Mouse (Mus musculus) neural tube, embryonic 12.5 days (tissue): ENCODE data around the gene Dpf2. TPM values are rescaled to one million over a fixed set of nuclear protein-coding genes. Genes with fewer than 3 reads are reported as not detected.

Experiments used
- ATAC-seq: fragments of 200-750 bp; cut with Nextera tagmentation; 2 replicates; pipeline ENCODE4 v1.8.0; 2017; ENCODE audit warnings: low read depth, mild to moderate bottlenecking, moderate TSS enrichment, moderate library complexity; ENCODE audit not compliant: low FRiP score
- H3K27ac ChIP-seq: fragments of 300-500 bp; sonication (generic); 2 replicates; pipeline ENCODE4 v1.5.1; 2016
- H3K27me3 ChIP-seq: fragments of 300-500 bp; sonication (generic); replicated peaks from 2 replicates; pipeline ENCODE4 v1.6.1; 2016; ENCODE audit warnings: mild to moderate bottlenecking
- H3K36me3 ChIP-seq: fragments of 300-500 bp; sonication (generic); 2 replicates; pipeline ENCODE4 v1.6.1; 2016; ENCODE audit warnings: mild to moderate bottlenecking
- H3K4me1 ChIP-seq: fragments of 300-500 bp; sonication (generic); 2 replicates; pipeline ENCODE4 v1.6.1; 2016
- H3K4me2 ChIP-seq: fragments of 300-500 bp; sonication (generic); replicated peaks from 2 replicates; pipeline ENCODE4 v1.6.1; 2016; ENCODE audit warnings: mild to moderate bottlenecking
- H3K4me3 ChIP-seq: fragments of 300-500 bp; sonication (generic); 2 replicates; pipeline ENCODE4 v1.5.1; 2016
- H3K9ac ChIP-seq: fragments of 300-500 bp; sonication (generic); 2 replicates; pipeline ENCODE4 v1.6.1; 2016; ENCODE audit warnings: mild to moderate bottlenecking
- H3K9me3 ChIP-seq: fragments of 300-500 bp; sonication (generic); 2 replicates; pipeline ENCODE4 v1.6.1; 2016; ENCODE audit warnings: mild to moderate bottlenecking
- WGBS: fragments of 180-500 bp; shearing (Covaris S2); methylation state at CpG from one replicate; pipeline ENCODE4 v1.1.7; 2016; 5-methylcytosine and 5-hydroxymethylcytosine counted together
- polyA plus RNA-seq: library from polyadenylated mRNA; unstranded; fragments of >200 nt; fragmentation: Nextera tagmentation; extraction: Ambion mirVana; gene quantifications from 2 replicates; pipeline ENCODE4 v1.2.1, GENCODE M21; 2016

Dpf2 gene
- 156 and 174 TPM in 2 replicates for polyA plus RNA-seq

- 23% methylated on average over 13 of the region's 13 CpGs for WGBS
- Histone ChIP-seq H3K27me3 (no peaks in the 10 kb centered on the region), H3K4me2 (peak within 1 kb of the TSS; percentile 85), H3K36me3 (peaks cover 23% of the 10 kb centered on the region; the same call in 1 of the 2 replicates), H3K27ac (0 out of 2 replicates have a peak within 1 kb of the TSS, but pooled peaks have one; percentile 6), H3K4me3 (peak within 1 kb of the TSS; percentile 96), H3K4me1 (peaks cover 27% of the 10 kb centered on the region), H3K9me3 (no peaks in the 10 kb centered on the region), H3K9ac (peak within 1 kb of the TSS; percentile 92)
- peak; percentile 65; the same call in 1 of the 2 replicates for ATAC-seq
These were observed at the start of gene Dpf2 for GRCm38 (mm10) chr19:5913007-5913719. TSS of gene Dpf2 (minus strand) at chr19:5913010.

- H3K27me3 ChIP-seq, result no peaks in the 10 kb centered on the region
- H3K9ac ChIP-seq, result no peak overlapping the region
- no peaks in the 10 kb centered on the region for H3K9me3 ChIP-seq
- H3K36me3 ChIP-seq, result peaks cover 50% of the 10 kb centered on the region
- 88% methylated on average over 5 of the region's 5 CpGs for WGBS
- no peak overlapping the region for H3K4me3 ChIP-seq
- 0 out of 2 replicates have a peak, but pooled peaks cover 2% of the 10 kb centered on the region for H3K4me1 ChIP-seq
- no peak overlapping the region for H3K4me2 ChIP-seq
- no peak overlapping the region for H3K27ac ChIP-seq
- no peak for ATAC-seq
These were observed 44.6 kb upstream of the Dpf2 start for GRCm38 (mm10) chr19:5957371-5957770.

DNA sequence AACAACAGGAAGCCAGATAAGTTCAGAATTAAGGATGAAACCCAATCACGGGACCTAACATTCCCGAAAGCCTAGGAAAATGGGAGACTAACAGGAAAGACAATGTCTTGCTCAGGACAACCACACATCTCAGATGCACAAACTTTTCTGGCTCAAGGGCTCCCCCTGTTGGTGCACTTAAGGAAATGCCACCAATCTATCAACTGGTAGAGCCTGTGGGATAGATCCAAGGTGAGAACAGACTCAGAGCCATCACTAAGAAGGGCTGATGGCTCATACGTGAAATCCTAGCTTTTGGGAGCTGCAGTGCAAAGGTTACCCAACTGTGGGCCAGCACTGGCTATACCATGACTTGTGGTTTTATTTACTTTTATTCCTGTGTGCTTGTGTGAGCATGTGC, 43.9 kb upstream of the Dpf2 start:
- WGBS, result 40% methylated on average over 3 of the region's 3 CpGs
- Histone ChIP-seq H3K9me3 (no peaks in the 10 kb centered on the region), H3K9ac (no peak overlapping the region), H3K4me2 (no peak overlapping the region), H3K27ac (no peak overlapping the region), H3K4me3 (no peak overlapping the region), H3K4me1 (no peaks in the 10 kb centered on the region), H3K27me3 (no peaks in the 10 kb centered on the region), H3K36me3 (peaks cover 56% of the 10 kb centered on the region)
- ATAC-seq, result no peak

- no peak for ATAC-seq
- Histone ChIP-seq H3K4me3 (no peak overlapping the region), H3K27me3 (no peaks in the 10 kb centered on the region), H3K9ac (no peak overlapping the region), H3K9me3 (no peaks in the 10 kb centered on the region), H3K27ac (no peak overlapping the region), H3K4me1 (no peaks in the 10 kb centered on the region), H3K36me3 (peaks cover 57% of the 10 kb centered on the region), H3K4me2 (no peak overlapping the region)
- 87% methylated on average over 28 of the region's 28 CpGs for WGBS
These were observed 43.2 kb upstream of the Dpf2 start for GRCm38 (mm10) chr19:5955704-5956670.

- Histone ChIP-seq H3K27me3 (no peaks in the 10 kb centered on the region), H3K36me3 (peaks cover 67% of the 10 kb centered on the region), H3K4me3 (no peak overlapping the region), H3K4me2 (no peak overlapping the region), H3K9ac (no peak overlapping the region), H3K9me3 (no peaks in the 10 kb centered on the region), H3K4me1 (no peaks in the 10 kb centered on the region), H3K27ac (no peak overlapping the region)
- 93% methylated on average over 10 of the region's 10 CpGs for WGBS
- no peak for ATAC-seq
These were observed 42.1 kb upstream of the Dpf2 start for GRCm38 (mm10) chr19:5954936-5955335.

DNA sequence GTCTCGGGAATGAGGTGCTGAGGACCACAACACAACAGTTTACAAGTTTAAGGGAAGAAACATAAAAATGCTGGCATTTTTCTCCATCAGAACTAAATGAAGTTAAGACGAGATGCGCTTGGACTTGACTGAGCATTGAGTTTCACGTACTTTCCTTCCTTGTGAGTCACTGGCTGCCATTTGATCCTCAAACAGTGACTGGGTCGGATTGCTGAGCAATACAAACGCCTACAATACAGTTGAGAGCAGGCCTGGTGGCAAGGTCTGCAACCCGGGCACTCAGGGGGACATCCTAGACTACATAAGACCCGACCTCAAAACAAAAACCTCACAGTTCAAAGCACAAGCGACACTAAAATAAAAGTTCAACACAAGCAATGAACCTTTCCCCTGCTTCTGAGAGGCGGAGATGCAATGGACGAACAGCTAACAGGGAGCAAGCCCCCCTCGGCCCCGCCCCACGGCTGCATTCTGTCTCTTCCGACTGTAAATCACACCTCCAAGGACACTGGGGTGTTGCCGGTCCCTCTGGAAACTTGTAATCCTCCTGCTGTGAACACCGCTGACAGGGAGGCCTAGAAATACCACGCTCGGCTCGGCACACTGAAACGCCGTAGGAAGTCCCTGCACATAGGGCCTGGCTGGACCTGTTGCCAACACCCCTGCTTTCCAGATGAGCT, 41.4 kb upstream of the Dpf2 start:
- WGBS, result 70% methylated on average over 22 of the region's 22 CpGs
- Histone ChIP-seq H3K27me3 (no peaks in the 10 kb centered on the region), H3K27ac (no peak overlapping the region), H3K4me3 (no peak overlapping the region), H3K4me2 (no peak overlapping the region), H3K9ac (no peak overlapping the region), H3K9me3 (no peaks in the 10 kb centered on the region), H3K36me3 (peaks cover 70% of the 10 kb centered on the region), H3K4me1 (no peaks in the 10 kb centered on the region)
- ATAC-seq, result no peak

DNA sequence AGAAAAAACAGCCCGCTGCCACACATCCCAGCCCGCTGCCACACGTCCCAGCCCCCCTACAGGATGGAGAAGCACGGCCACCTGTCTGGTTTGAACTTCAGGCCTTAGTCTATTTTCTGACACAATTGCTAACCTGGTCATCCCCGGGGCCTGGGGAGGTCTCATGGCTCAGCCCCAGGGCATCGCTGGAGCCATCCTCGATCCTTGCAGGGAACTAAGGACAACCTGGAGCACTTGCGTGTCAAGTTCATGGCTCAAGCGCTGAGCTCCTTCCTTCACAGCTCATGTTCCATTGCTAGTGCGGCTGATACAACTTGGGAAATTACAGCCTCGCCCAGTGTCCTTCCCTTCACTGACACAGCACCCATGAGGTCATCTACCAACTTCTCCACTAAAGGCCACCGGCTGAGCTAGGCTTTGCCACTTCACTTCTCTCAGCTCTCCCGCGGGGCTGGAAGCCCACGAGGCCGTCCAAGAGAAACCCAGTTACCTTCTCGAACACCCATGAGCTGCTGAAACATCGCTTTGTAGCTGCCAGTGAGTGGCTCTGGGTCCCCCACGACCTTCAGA, 40.5 kb upstream of the Dpf2 start:
- Histone ChIP-seq H3K36me3 (peaks cover 69% of the 10 kb centered on the region), H3K4me1 (no peaks in the 10 kb centered on the region), H3K9me3 (no peaks in the 10 kb centered on the region), H3K9ac (no peak overlapping the region), H3K27ac (no peak overlapping the region), H3K4me2 (no peak overlapping the region), H3K4me3 (no peak overlapping the region), H3K27me3 (no peaks in the 10 kb centered on the region)
- no peak for ATAC-seq
- 93% methylated on average over 19 of the region's 19 CpGs for WGBS

DNA sequence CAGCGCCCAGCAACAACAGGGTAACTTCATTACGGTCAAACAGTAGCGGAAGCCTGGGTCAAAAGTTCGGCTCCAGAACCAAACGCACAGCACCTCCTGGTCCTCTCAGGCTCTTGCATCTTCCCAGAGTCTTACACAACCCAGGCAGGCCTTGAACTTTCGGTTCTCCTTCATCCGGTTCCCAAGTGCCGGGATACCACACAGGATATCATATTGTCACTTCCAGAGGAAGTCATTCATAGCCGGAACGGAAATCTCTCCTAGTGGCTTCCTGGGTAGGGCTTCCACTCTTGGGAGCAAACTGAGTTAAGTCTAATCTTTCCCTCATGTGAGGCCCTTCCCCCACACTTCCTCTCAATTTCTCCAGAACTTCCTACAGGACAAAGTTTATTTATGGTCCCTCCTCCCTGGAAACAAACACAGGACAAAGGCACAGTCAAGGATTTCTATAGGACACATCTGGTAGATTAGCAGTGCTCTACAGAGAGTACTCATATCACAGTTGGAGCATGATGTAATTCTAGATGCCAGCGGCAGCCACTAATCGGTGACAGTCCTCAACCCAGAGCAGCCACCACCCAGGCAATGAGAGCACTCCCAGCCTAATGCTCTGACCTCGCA, 39.4 kb upstream of the Dpf2 start:
- Histone ChIP-seq H3K4me1 (no peaks in the 10 kb centered on the region), H3K27me3 (no peaks in the 10 kb centered on the region), H3K9ac (no peak overlapping the region), H3K36me3 (peaks cover 71% of the 10 kb centered on the region), H3K9me3 (no peaks in the 10 kb centered on the region), H3K27ac (no peak overlapping the region), H3K4me3 (no peak overlapping the region), H3K4me2 (no peak overlapping the region)
- ATAC-seq, result no peak
- 87% methylated on average over 13 of the region's 13 CpGs for WGBS

DNA sequence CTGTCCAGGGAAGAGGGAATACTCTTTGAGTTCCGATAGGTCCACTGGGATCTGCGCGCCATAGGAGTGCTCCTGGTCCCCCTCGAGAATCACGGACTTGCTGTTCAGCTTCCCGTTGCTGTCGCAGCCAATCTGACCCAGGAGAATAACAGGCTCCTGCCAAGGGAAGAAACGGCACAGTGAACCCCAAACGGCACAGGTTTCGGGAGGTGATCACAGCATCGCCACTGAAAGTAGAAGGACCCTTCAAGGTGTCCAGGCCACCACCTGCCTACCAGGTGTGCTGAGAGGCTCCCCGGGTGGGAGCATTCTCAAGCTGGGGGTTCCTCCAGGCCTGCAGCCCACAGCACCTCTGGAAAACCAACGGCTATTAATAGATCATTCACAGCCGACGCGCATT, 38.8 kb upstream of the Dpf2 start:
- WGBS, result 91% methylated on average over 16 of the region's 16 CpGs
- no peaks in the 10 kb centered on the region for H3K4me1 ChIP-seq
- H3K9me3 ChIP-seq, result no peaks in the 10 kb centered on the region
- H3K4me2 ChIP-seq, result no peak overlapping the region
- H3K27me3 ChIP-seq, result no peaks in the 10 kb centered on the region
- H3K4me3 ChIP-seq, result no peak overlapping the region
- H3K9ac ChIP-seq, result no peak overlapping the region
- H3K27ac ChIP-seq, result no peak overlapping the region
- H3K36me3 ChIP-seq, result peaks cover 69% of the 10 kb centered on the region
- no peak for ATAC-seq

DNA sequence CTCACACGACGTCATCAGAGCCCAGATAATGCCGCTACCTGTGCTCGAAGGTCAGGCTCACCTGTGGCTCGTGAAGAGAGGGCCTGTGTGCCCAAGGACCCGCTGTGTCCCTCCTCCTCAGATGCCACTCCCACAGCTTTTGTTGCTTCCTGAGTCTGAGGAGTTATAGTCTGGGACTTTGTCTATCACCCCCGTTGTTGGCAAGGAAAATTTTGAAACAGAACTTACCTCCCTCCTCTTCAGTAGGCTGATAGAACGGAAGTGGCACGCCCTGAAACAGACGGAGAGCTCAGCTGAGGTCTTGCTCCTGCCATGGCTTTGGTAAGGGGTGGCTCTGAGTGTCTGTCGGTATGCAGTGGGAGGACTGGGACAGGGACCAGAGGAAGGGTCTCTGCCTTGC, 37.4 kb upstream of the Dpf2 start:
- no peaks in the 10 kb centered on the region for H3K4me1 ChIP-seq
- no peak for ATAC-seq
- no peaks in the 10 kb centered on the region for H3K27me3 ChIP-seq
- no peak overlapping the region for H3K4me3 ChIP-seq
- 0 out of 2 replicates have a peak overlapping the region, but pooled peaks have one; percentile 2 for H3K9ac ChIP-seq
- WGBS, result 96% methylated on average over 11 of the region's 11 CpGs
- no peaks in the 10 kb centered on the region for H3K9me3 ChIP-seq
- peaks cover 66% of the 10 kb centered on the region for H3K36me3 ChIP-seq
- H3K4me2 ChIP-seq, result no peak overlapping the region
- H3K27ac ChIP-seq, result no peak overlapping the region

- no peaks in the 10 kb centered on the region for H3K4me1 ChIP-seq
- 89% methylated on average over 8 of the region's 8 CpGs for WGBS
- no peak for ATAC-seq
- no peak overlapping the region for H3K4me3 ChIP-seq
- H3K9me3 ChIP-seq, result no peaks in the 10 kb centered on the region
- no peak overlapping the region for H3K9ac ChIP-seq
- H3K27ac ChIP-seq, result no peak overlapping the region
- no peak overlapping the region for H3K4me2 ChIP-seq
- no peaks in the 10 kb centered on the region for H3K27me3 ChIP-seq
- H3K36me3 ChIP-seq, result peaks cover 64% of the 10 kb centered on the region
These were observed 33.1 kb upstream of the Dpf2 start for GRCm38 (mm10) chr19:5945891-5946290.
